Mouse (Mus musculus): ENCODE results near the gene Mia. TPM values are rescaled to one million over a fixed set of nuclear protein-coding genes. Genes with fewer than 3 reads are reported as not detected.

The Mia gene
- total and polyA plus RNA-seq, 3 experiments: 0.44 to 2.0 (median 1.1) TPM

GRCm38 (mm10) chr7:27228865-27229264 lies 47.9 kb upstream of the Mia start:
- peak overlapping the region; percentile 63 for H3K9ac ChIP-seq (ENCODE audit: insufficient read depth, low read depth)
- peak overlapping the region; percentile 75 for H3K4me2 ChIP-seq (ENCODE audit: insufficient read depth, low read depth, poor library complexity, severe bottlenecking)
- in situ Hi-C loops (cut with MboI; ENCODE audit: low pct_ligation_motif_present, low pct_unique_long_range_greater_than_20kb, low sequenced_read_pairs) (loop anchor here (5.0 kb wide), 2 partner anchors 37 to 67 kb away; no protein-coding TSS in a partner anchor), dilution Hi-C loops (cut with MboI; ENCODE audit: extremely low pct_ligation_motif_present, extremely low pct_unique_long_range_greater_than_20kb, low sequenced_read_pairs) (no loop called here)
- peaks cover 23 to 56% of the 10 kb centered on the region in 2 experiments for H3K4me1 ChIP-seq (ENCODE audit: control insufficient read depth in 1 of 2, insufficient read depth in 2 of 2)
- H3K79me2 ChIP-seq (replicated peaks; ENCODE audit: control insufficient read depth, extremely low read depth, insufficient read depth, poor library complexity, severe bottlenecking): peaks cover 13% of the 10 kb centered on the region; the same call in 1 of the 2 replicates
- H3K36me3 ChIP-seq (replicated peaks in 1 of 2; ENCODE audit: control insufficient read depth in 1 of 2, insufficient read depth in 1 of 2, low read length in 1 of 2): peaks cover 0 to 10% of the 10 kb centered on the region in 2 experiments
- H3K9me3 ChIP-seq (replicated peaks; ENCODE audit: low read length): no peaks in the 10 kb centered on the region
- TF ChIP-seq CHD1 (IDR thresholded peaks at IDR 0.05; ENCODE audit: low read depth, low read length): 0 out of 2 replicates have a peak, but pooled peaks have one; percentile 50
- no peak for TF ChIP-seq ZC3H11A (IDR thresholded peaks at IDR 0.05; ENCODE audit: low read depth, low read length)
- TF ChIP-seq BHLHE40 (IDR thresholded peaks at IDR 0.05; ENCODE audit: low read depth, low read length): no peak
- no peak; the same call in 1 of the 2 replicates for TF ChIP-seq MAX (IDR thresholded peaks at IDR 0.05; ENCODE audit: low read length)
- TF ChIP-seq NRF1 (IDR thresholded peaks at IDR 0.05; ENCODE audit: low read depth, low read length): no peak
- peak; percentile 9; the same call in 1 of the 2 replicates for TF ChIP-seq CHD2 (IDR thresholded peaks at IDR 0.05; ENCODE audit: low read length)
- 0 out of 2 replicates have a peak, but pooled peaks have one; percentile 52 for TF ChIP-seq TBP (conservative IDR thresholded peaks at IDR 0.05; ENCODE audit: low read depth, low read length)
- TF ChIP-seq ZMIZ1 (IDR thresholded peaks at IDR 0.05; ENCODE audit: low read depth, low read length): no peak
- H3K27me3 ChIP-seq (replicated peaks): no peaks in the 10 kb centered on the region
- no peak for DNase-seq (ENCODE audit: extremely low read depth)
- H3K4me3 ChIP-seq (replicated peaks in 1 of 3; ENCODE audit: low read depth in 2 of 3, low read length in 2 of 3, poor library complexity in 1 of 3): peak overlapping the region; percentile 78 to 86 (median 81)
- H3K27ac ChIP-seq (ENCODE audit: insufficient read depth, low read depth): peak overlapping the region; percentile 44; the same call in 1 of the 2 replicates

DNA sequence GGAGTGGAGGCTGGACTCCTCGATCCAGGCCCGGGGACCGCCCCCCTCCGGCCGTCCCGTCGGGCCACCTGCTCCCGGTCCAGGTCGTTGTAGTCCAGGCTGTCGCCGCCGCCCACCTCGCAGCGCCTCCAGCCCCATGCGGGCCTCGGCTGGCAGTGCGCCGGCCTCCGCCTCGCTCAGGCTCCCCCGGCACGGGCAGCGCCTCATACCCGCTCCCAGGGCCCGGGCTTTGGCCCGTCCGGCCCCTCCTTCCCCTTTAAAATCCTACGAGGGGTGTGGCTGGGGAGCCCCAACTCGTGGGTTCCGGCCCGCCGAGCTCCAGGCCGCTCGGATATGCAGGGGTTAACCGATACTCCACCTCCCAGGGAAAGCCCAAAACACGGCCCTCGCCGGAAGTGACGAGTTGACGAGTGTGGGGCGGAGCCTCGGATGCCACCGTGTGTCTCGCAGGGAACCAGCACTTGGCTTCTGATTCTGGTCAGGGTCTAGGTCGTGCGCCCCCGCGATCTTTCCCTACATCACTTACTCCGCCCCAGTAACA lies 47.4 kb upstream of the Mia start, which contains the start of gene Itpkc:
Itpkc (minus strand) TSS at position 381 of the 541 bp plus-strand sequence.
- dilution Hi-C loops (cut with MboI; ENCODE audit: extremely low pct_ligation_motif_present, extremely low pct_unique_long_range_greater_than_20kb, low sequenced_read_pairs) (no loop called here), in situ Hi-C loops (cut with MboI; ENCODE audit: low pct_ligation_motif_present, low pct_unique_long_range_greater_than_20kb, low sequenced_read_pairs) (loop anchor here (5.0 kb wide), 2 partner anchors 36 to 66 kb away; no protein-coding TSS in a partner anchor)
- H3K4me2 ChIP-seq (ENCODE audit: insufficient read depth, low read depth, poor library complexity, severe bottlenecking): peak within 1 kb of the TSS; percentile 78
- H3K9ac ChIP-seq (ENCODE audit: insufficient read depth, low read depth): peak within 1 kb of the TSS; percentile 66
- H3K9me3 ChIP-seq (replicated peaks; ENCODE audit: low read length): no peaks in the 10 kb centered on the region
- peaks cover 0 to 12% of the 10 kb centered on the region in 2 experiments for H3K36me3 ChIP-seq (replicated peaks in 1 of 2; ENCODE audit: control insufficient read depth in 1 of 2, insufficient read depth in 1 of 2, low read length in 1 of 2)
- no peaks in the 10 kb centered on the region for H3K27me3 ChIP-seq (replicated peaks)
- H3K27ac ChIP-seq (ENCODE audit: insufficient read depth, low read depth): peak within 1 kb of the TSS; percentile 44; the same call in 1 of the 2 replicates
- H3K4me3 ChIP-seq (replicated peaks in 1 of 3; ENCODE audit: low read depth in 2 of 3, low read length in 2 of 3, poor library complexity in 1 of 3): peak within 1 kb of the TSS; percentile 78 to 86 (median 81)
- peaks cover 14% of the 10 kb centered on the region; the same call in 1 of the 2 replicates for H3K79me2 ChIP-seq (replicated peaks; ENCODE audit: control insufficient read depth, extremely low read depth, insufficient read depth, poor library complexity, severe bottlenecking)
- peak; percentile 95 for DNase-seq (ENCODE audit: extremely low read depth)
- H3K4me1 ChIP-seq (ENCODE audit: control insufficient read depth in 1 of 2, insufficient read depth in 2 of 2): peaks cover 21 to 57% of the 10 kb centered on the region in 2 experiments
- TF ChIP-seq TBP (conservative IDR thresholded peaks at IDR 0.05; ENCODE audit: low read depth, low read length) (peak; percentile 75), GABPA (IDR thresholded peaks at IDR 0.05; ENCODE audit: insufficient replicate concordance, low read depth, low read length) (no peak), MXI1 (IDR thresholded peaks at IDR 0.05; ENCODE audit: low read depth, low read length) (peak; percentile 98), POLR2A (IDR thresholded peaks at IDR 0.05; ENCODE audit: low read depth, low read length) (peak; percentile 95), ZC3H11A (IDR thresholded peaks at IDR 0.05; ENCODE audit: low read depth, low read length) (no peak), RAD21 (IDR thresholded peaks at IDR 0.05; ENCODE audit: low read depth, low read length) (no peak), MAFK (IDR thresholded peaks at IDR 0.05; ENCODE audit: insufficient replicate concordance, low read length) (no peak), ZNF384 (IDR thresholded peaks at IDR 0.05; ENCODE audit: low read depth, low read length) (no peak), JUND (conservative IDR thresholded peaks at IDR 0.05; ENCODE audit: low read depth, low read length) (no peak), RCOR1 (conservative IDR thresholded peaks at IDR 0.05; ENCODE audit: low read depth, low read length) (no peak), POLR2AphosphoS2 (IDR thresholded peaks at IDR 0.05; ENCODE audit: low read depth, low read length) (peak; percentile 89), KAT2A (IDR thresholded peaks at IDR 0.05; ENCODE audit: insufficient replicate concordance, low read length) (0 out of 2 replicates have a peak, but pooled peaks have one; percentile 62), TCF12 (IDR thresholded peaks at IDR 0.05; ENCODE audit: low read depth, low read length) (peak; percentile 96), JUN (IDR thresholded peaks at IDR 0.05; ENCODE audit: insufficient read depth, low read depth, low read length) (no peak), ZMIZ1 (IDR thresholded peaks at IDR 0.05; ENCODE audit: low read depth, low read length) (peak; percentile 87), ZKSCAN1 (IDR thresholded peaks at IDR 0.05; ENCODE audit: borderline replicate concordance, low read depth, low read length) (no peak), BHLHE40 (IDR thresholded peaks at IDR 0.05; ENCODE audit: low read depth, low read length) (0 out of 2 replicates have a peak, but pooled peaks have one; percentile 33), SMC3 (IDR thresholded peaks at IDR 0.05; ENCODE audit: low read depth, low read length) (no peak), MAZ (IDR thresholded peaks at IDR 0.05; ENCODE audit: low read depth, low read length) (peak; percentile 71; the same call in 1 of the 2 replicates), PAX5 (IDR thresholded peaks at IDR 0.05; ENCODE audit: low read length) (no peak), NRF1 (IDR thresholded peaks at IDR 0.05; ENCODE audit: low read depth, low read length) (no peak), ELF1 (IDR thresholded peaks at IDR 0.05; ENCODE audit: low read depth, low read length) (peak; percentile 69), MAX (IDR thresholded peaks at IDR 0.05; ENCODE audit: low read length) (no peak; the same call in none of the 2 replicates), CHD2 (IDR thresholded peaks at IDR 0.05; ENCODE audit: low read length) (0 out of 2 replicates have a peak, but pooled peaks have one; percentile 27), UBTF (IDR thresholded peaks at IDR 0.05; ENCODE audit: low read depth, low read length) (peak; percentile 76; the same call in 1 of the 2 replicates), IRF4 (IDR thresholded peaks at IDR 0.05; ENCODE audit: low read depth, low read length) (peak; percentile 91), CTCF (conservative IDR thresholded peaks at IDR 0.05 in 1 of 2, IDR thresholded peaks at IDR 0.05 in 1 of 2; ENCODE audit: low read depth in 2 of 2, low read length in 2 of 2) (no peak), E2F4 (IDR thresholded peaks at IDR 0.05; ENCODE audit: insufficient replicate concordance, low read depth, low read length) (no peak)
